Mouse (Mus musculus): ENCODE measurements at regions not wholly inside any gene's neighbourhood (a gene's known extent, or its start where the extent isn't known, plus 50 kb on each side); places are given as distances from the start of the nearest gene placed in this dataset.

GRCm38 (mm10) chr7:49704635-49705034, 54.3 kb upstream of the Htatip2 start:
- DNase-seq = no peak

- DNase-seq = peak; percentile 1
These were observed 58.2 kb upstream of the Htatip2 start for GRCm38 (mm10) chr7:49700734-49701133.

DNA sequence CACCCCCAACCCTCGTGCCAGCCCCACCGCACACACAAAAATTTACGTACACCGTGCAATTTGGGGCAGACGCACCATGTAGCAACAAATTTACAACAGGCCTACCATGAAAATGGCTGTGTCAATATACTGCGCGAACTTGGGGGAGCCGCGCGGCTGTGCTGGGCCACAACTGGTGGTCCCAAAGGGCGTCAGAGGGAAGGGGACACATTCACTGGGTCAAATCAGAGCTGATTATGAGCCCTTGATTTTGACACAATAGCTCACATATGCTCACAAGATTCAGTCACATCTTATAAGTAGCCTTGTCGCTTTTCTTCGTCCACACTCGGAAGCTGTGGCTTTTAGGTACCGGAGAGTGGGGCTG, 58.9 kb upstream of the Htatip2 start:
- DNase-seq = no peak

DNA sequence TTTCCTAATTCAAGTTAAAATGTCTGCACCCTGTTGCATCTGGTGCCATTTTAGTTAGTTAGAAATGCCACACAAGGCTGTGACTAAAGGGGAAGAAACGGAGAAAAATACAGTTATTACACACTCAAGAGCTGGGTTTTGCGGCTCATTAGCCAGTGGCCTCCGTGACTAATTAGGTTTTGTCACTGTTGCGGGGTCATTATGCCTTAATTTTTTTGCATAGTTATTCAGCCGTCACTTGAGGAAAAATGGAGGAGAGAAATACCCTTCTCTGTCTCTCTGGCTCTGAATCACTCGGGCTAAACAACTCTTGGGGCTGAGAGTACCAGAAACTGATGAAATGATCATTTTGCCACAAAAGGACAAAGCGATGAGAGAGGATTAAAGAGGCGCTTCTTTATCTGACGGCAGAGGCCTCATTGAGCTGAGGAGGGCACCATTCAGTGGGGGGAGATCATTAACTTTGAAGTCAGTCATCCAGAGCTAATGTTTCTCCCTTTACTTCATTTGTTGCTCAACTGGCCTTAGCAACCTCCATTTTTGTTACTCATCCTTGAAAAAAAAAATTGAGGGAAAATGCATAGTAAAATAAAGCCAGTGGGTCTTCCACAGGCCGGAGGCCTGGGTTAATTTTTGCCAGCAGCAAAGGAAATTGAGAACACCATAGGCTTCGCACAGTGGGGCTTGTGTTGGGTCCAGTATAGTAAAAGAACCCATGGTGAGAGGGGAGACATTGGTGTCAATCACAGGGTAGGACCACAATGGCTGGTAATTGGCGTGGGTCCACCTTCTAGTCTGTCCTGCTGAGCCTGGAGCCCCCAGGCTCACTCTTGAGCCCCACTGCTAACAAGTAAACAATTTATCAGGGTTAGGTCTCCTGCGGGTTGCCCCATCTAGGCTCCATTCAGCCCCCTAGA, 59.5 kb upstream of the Htatip2 start:
- no peak for DNase-seq

DNA sequence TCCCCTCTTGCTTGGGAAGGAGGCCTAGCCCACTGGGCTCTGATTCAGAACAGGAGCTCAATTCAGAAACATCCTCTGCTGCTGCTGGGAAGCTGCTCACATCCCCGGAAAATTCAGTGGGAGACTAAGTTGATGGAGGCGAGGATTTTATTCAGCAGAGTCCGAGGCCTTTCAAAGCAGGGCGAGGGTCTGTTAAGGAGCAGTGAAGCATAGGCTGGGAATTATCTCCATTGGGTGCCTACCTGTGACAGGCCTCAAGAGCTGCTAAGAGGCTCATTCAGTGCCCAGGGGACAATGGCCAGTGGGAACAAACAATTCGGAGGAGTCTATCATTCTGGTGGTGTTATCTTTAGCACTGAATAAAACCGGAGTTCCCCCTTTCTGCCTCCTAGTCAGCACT, 59.6 kb upstream of the Dbx1 start:
- DNase-seq = no peak

- DNase-seq = no peak
These were observed 52.9 kb upstream of the Dbx1 start for GRCm38 (mm10) chr7:49689546-49689945.

GRCm38 (mm10) chr7:49688521-49689399, 52.1 kb upstream of the Dbx1 start:
- no peak for DNase-seq

- DNase-seq = no peak
These were observed 51.2 kb upstream of the Dbx1 start for GRCm38 (mm10) chr7:49687658-49688376.

DNA sequence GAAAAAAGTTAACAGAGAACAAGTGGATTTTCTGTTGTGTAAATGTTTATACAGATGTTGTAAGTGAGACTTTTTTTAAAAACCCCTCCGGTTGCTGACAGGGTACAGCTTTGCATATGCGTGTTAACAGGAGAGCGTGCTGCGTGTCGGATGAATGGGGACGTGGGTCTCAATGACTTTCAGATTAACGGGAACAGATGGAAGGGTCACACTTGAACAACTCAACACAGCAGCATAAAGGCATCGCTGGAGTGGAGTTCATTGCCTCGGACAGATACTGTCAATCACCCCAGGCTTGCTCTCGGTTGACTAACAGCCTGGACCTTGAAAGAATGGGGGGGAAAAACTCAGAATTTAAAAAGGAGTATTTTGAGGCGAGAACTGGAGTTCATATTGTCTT, 50.3 kb upstream of the Dbx1 start:
- no peak for DNase-seq

All from lung, postnatal 36 days (tissue).